Mouse (Mus musculus): ENCODE data around the gene Dmc1.

Gene Dmc1

GRCm38 (mm10) chr15:79604990-79605665 is at the start of gene Dmc1:
Dmc1 (minus strand) TSS chr15:79605109.
- no peak for DNase-seq (ENCODE audit: low read depth in 1 of 2, low spot score in 2 of 2)

- DNase-seq (ENCODE audit: low read depth in 1 of 2, low spot score in 2 of 2) = no peak
Observed at GRCm38 (mm10) chr15:79651481-79651880, 46.6 kb upstream of the Dmc1 start.

GRCm38 (mm10) chr15:79650569-79650968 is 45.7 kb upstream of the Dmc1 start:
- DNase-seq (ENCODE audit: low read depth in 1 of 2, low spot score in 2 of 2) = peak in 1 of 2 experiments; percentile 59

DNA sequence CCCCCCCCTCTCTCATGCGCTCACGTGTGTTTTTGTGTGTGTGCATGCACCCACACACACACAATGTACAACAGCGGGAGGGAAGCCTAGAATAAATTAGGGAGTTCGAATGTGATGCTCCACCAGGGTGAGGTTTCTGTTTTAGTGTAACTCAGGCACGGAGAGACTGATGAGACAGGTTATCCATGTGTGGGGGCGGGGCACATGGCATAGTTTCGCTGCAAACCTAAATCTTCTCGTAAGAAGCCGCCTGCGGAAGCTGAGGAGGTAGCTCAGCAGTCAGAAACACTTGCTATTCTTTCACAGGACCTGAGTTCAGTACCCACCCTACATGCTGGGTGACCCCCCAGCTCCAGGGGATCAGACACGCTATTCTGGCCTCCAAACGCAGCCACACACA is 43.2 kb upstream of the Dmc1 start:
- DNase-seq (ENCODE audit: low read depth in 1 of 2, low spot score in 2 of 2) = no peak

GRCm38 (mm10) chr15:79645483-79645882 is 40.6 kb upstream of the Dmc1 start:
- DNase-seq (ENCODE audit: low read depth in 1 of 2, low spot score in 2 of 2) = no peak

- no peak for DNase-seq (ENCODE audit: low read depth in 1 of 2, low spot score in 2 of 2)
Observed at GRCm38 (mm10) chr15:79641135-79641817, 36.4 kb upstream of the Dmc1 start.

DNA sequence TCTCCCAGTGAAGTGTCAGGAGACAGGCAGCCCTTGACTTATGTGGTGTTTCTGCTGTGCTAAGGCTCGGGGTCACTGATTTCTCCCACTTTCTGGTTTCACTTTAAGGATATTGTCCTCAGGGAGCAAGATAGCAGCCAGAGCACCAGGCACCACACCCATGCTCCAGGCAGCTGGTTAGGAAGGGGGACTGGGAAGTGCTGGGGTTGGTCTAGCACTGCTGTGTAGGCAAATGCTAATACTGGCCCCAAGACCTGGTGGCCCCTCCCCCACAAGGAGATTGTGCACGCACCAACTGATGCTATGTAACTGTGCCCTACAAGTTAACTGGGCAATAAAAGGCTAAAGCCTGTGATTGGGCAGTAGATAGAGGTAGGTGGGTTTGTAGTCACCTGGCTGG is 25.6 kb upstream of the Dmc1 start:
- DNase-seq (ENCODE audit: low read depth in 1 of 2, low spot score in 2 of 2) = no peak

DNA sequence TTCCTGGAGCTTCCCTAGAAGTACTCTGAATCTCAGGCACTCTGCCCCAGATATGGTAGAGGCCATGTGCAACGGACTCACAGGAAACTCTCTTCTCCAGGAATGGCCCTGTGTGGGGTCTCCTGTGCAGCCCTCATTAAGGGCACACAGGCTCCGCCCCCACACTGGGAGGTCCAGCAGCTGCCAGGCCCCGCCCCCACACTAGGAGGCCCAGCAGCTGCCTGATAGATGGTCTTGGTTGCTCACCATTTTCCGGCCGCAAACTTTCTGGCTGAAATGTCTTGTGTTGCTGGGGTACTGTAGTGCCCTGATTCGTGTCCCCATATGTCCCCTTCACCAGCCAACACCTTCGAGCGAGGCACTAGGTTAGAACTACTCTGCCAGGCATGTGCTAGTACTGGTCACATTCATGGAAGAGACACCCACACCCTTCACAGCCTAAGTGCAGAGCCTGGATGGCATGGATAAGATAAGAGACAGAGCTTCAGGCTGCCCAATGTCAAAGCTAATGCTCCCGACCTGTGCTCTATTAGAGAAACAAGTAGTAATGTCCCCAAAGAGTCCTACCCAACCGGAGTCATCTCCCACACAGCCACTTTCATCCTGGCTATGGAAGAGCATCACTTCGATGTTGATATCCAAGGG is 15.0 kb upstream of the Dmc1 start:
- DNase-seq (ENCODE audit: low read depth in 1 of 2, low spot score in 2 of 2) = no peak

DNA sequence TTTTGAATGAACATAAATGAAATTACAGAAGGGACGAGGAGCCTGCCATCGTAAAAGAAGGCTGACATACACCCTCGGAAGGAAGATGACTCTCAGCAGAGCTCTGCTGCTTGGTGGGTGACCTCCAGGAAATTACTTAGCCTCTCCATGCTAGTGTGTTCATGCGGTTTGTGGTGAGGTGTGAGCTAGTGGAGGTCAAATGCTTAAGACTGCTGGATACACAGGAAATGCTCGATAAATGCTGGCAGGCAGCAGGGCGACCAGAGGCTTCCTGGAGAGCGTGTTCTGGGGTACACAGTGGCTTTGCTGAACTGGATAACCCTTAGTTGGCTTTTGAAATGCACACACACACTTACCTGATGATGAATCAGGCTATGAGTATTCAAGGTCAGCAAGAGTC is 13.5 kb upstream of the Dmc1 start:
- no peak for DNase-seq (ENCODE audit: low read depth in 1 of 2, low spot score in 2 of 2)

DNA sequence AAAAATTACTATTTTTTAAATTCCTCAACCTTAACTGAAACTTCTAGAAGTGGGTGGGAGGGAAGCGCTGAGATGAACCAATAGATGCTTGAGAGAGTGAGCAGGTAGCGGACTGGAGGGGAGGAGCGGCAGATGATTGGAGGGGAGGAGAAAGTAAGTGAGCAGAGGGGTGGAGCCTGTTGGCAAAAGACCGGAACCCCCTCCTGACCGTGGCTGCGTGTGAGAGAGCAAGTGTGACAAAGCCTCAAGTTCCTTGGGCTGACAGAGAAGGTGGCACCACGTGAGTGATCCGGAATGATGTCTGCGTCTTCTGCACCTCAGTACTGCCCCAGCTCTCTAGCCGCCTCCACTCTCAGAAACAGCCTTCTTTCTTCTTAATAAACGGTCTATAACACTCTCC is 12.2 kb upstream of the Dmc1 start:
- no peak for DNase-seq (ENCODE audit: low read depth in 1 of 2, low spot score in 2 of 2)

GRCm38 (mm10) chr15:79616729-79617128 is 11.8 kb upstream of the Dmc1 start:
- DNase-seq (ENCODE audit: low read depth in 1 of 2, low spot score in 2 of 2) = no peak

GRCm38 (mm10) chr15:79615501-79615900 is 10.6 kb upstream of the Dmc1 start:
- no peak for DNase-seq (ENCODE audit: low read depth in 1 of 2, low spot score in 2 of 2)

DNA sequence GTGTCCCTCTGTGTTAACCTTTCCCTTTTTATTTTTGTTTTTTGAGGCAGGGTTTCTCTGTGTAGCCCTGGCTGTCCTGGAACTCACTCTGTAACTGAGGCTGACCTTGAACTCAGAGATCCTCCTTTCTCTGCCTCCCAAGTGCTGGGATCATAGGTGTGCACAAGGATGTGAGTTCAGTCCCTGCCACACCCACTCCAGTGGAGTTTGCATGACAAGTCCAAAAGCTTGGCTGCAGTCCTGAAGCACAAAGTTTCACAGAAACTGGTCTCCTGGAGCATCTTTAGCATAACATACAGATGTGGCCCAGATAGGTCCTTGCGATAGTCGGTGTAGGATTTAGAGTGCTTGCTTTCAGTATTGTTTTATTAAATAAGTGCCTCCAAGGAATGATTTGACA is 4.3 kb upstream of the Dmc1 start:
- no peak for DNase-seq (ENCODE audit: low read depth in 1 of 2, low spot score in 2 of 2)

DNA sequence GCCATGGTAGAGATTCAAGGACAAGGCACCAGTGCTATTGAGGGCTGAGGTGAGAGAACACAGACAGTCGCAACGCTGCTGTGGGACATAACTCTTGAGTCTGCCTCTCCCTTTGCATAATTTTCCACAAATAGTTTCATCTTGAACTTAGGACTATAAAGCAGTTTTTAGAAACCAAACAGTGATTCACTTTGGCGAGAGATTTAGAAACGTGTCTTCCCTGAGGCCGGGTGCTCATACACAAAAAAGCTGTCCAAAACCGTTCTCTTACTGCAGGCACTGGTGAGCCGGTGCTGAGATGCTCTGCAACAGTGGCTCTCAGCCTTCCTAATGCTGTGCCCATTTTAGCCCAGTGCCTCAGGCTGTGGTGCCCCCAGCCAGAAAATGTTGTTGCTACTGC is 3.3 kb upstream of the Dmc1 start:
- DNase-seq (ENCODE audit: low read depth in 1 of 2, low spot score in 2 of 2) = no peak

DNA sequence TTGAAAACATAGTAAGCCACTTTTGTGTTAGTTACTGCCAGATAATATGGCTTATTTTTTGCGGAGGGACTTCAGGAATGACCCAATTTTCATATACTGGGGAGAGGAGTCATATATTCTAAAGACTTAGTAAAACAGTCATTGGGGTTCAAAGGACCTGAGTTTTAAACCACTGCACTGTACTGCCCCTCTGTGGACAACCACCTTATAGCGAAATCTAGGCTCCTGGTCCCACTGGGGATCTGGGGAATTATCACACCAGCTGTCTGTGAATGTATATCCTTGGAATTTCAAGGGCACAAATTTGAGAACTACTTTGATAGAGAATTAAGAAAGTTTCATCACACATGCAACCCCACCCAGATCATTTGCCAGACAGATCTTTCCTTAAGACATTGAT is 2.8 kb upstream of the Dmc1 start:
- DNase-seq (ENCODE audit: low read depth in 1 of 2, low spot score in 2 of 2) = no peak

GRCm38 (mm10) chr15:79606161-79606560 is 1.3 kb upstream of the Dmc1 start:
- DNase-seq (ENCODE audit: low read depth in 1 of 2, low spot score in 2 of 2) = no peak

DNA sequence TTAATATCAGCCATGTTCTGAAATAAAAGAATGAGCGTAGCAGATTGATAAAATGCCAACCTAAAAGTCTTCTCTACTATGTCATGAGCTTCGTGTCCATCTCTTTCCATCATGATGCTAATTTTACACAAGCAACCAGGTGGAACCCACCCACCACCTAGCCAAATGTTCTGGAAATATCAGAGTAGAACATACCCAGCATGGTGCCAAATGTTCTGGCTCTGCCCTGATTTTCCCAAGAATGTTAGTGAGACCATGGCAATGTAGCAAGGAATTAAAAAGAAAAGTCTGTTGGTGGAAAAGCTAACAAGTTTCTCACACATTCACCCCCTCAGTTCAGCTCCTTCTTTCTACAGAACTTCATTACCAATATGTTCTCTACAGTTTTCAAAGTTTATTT is 4.7 kb downstream of the Dmc1 start:
- no peak for DNase-seq (ENCODE audit: low read depth in 1 of 2, low spot score in 2 of 2)

GRCm38 (mm10) chr15:79598715-79599114 is 6.2 kb downstream of the Dmc1 start:
- no peak for DNase-seq (ENCODE audit: low read depth in 1 of 2, low spot score in 2 of 2)

DNA sequence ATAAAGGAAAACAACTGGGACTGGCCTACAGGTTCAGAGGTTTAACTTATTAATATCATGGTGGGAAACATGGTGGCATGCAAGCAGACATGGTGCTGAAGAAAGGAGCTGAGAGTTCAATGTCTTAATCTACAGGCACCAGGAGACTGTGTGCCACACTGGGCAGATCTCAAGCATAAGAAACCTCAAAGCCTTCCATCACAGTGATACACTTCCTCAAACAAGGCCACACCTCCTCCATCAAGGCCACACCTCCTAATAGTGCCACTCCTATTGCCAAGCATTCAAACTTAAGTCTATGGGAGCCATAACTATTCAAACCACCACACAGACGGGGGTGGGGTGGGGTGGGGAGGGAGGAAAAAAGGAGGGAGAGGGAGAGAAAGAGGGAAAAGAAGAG is 23.3 kb downstream of the Dmc1 start:
- no peak for DNase-seq (ENCODE audit: low read depth in 1 of 2, low spot score in 2 of 2)

DNA sequence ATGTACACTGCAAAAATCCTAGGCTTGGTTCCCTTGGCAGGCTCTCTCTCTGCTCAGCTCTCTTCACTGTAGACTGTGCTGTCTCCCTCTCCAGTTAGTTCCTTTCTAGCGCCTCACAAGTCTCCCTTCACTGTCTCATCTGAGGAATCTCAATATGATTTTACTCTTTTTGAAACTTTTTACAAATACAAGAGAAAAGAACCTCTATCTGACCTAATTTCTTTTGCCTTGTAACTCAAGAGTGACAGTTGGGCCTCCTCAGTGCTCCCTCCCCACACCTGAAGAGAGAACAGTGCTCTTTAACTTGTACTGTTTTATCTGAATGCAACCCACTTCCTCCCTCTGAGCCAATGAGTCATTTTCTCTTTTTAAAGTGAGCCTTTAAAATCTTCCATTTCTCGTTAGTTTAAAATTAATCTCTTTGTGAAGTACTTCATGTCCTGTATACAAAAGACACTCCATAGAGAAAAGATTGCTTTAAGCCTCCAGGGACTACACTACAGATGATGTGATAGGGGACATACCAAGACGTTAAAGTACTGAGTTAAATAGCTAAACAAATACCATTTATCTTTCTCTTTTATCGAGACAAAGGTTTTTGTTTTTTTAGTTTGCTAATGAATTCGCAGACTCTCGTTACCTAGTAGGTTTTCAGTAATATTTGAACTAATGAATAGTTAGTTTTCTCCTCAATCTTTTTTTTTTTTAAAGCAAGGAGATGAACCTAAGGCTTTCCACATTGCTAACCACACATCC is 27.1 kb downstream of the Dmc1 start:
- DNase-seq (ENCODE audit: low read depth in 1 of 2, low spot score in 2 of 2) = no peak

DNA sequence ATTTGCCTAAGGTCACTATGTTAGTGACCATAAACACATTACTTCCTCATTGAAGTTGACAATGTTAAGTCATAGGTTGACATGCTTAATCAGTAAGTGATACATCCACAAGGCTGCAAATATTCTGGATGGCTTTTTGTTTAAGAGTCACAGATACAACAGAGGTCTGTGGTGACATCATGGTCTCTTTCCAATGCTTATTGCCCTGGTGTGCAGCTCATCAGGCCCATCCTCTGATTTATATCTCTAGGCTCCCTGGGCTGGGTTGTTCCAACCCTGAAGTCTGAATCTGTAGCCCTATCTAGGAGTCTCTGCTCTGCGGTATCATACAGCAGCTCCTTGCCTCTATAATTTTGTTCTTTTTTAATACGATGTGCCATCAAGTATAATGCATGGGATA is 28.0 kb downstream of the Dmc1 start:
- no peak for DNase-seq (ENCODE audit: low read depth in 1 of 2, low spot score in 2 of 2)
